Mouse (Mus musculus): Measurements from ENCODE around the gene Sf1. TPM values are rescaled to one million over a fixed set of nuclear protein-coding genes. Genes with fewer than 3 reads are reported as not detected.

Sf1 gene
- polyA plus RNA-seq, 2 experiments from 2014 or later, result 47.6 to 48.6 TPM

- ATAC-seq, result no peak
Observed at GRCm38 (mm10) chr19:6341453-6342077, 21.9 kb upstream of the Sf1 start.

- no peak for ATAC-seq
Observed at GRCm38 (mm10) chr19:6342276-6342933, 21.1 kb upstream of the Sf1 start.

GRCm38 (mm10) chr19:6343066-6343925 is 20.2 kb upstream of the Sf1 start:
- ATAC-seq, result no peak

- ATAC-seq, result no peak
Observed at GRCm38 (mm10) chr19:6343996-6344395, 19.5 kb upstream of the Sf1 start.

- ATAC-seq, result no peak
Observed at GRCm38 (mm10) chr19:6346023-6346422, 17.5 kb upstream of the Sf1 start.

GRCm38 (mm10) chr19:6346661-6347060 is 16.8 kb upstream of the Sf1 start:
- no peak for ATAC-seq

GRCm38 (mm10) chr19:6347615-6348014 is 15.9 kb upstream of the Sf1 start:
- ATAC-seq, result no peak

- ATAC-seq, result no peak
Observed at GRCm38 (mm10) chr19:6348717-6349116, 14.8 kb upstream of the Sf1 start.

- ATAC-seq, result no peak
Observed at GRCm38 (mm10) chr19:6349215-6349983, 14.1 kb upstream of the Sf1 start.

GRCm38 (mm10) chr19:6351431-6352106 is 11.9 kb upstream of the Sf1 start:
- no peak for ATAC-seq

GRCm38 (mm10) chr19:6352107-6352505 is 11.4 kb upstream of the Sf1 start:
- no peak for ATAC-seq

- ATAC-seq, result no peak
Observed at GRCm38 (mm10) chr19:6354030-6354429, 9.5 kb upstream of the Sf1 start.

- no peak for ATAC-seq
Observed at GRCm38 (mm10) chr19:6361291-6361690, 2.2 kb upstream of the Sf1 start.

GRCm38 (mm10) chr19:6363091-6363410 is 439 bp upstream of the Sf1 start:
- peak; percentile 74 for ATAC-seq

GRCm38 (mm10) chr19:6364317-6364725 is 831 bp downstream of the Sf1 start:
- ATAC-seq, result no peak

- no peak for ATAC-seq
Observed at GRCm38 (mm10) chr19:6364842-6365241, 1.4 kb downstream of the Sf1 start.

GRCm38 (mm10) chr19:6370175-6370574 is 6.7 kb downstream of the Sf1 start:
- no peak for ATAC-seq

GRCm38 (mm10) chr19:6372433-6372832 is 8.9 kb downstream of the Sf1 start:
- no peak for ATAC-seq

- ATAC-seq, result peak; percentile 28
Observed at GRCm38 (mm10) chr19:6373539-6374400, 10.3 kb downstream of the Sf1 start.

GRCm38 (mm10) chr19:6374571-6374970 is 11.1 kb downstream of the Sf1 start:
- ATAC-seq, result no peak

Measured in activated CD4-positive, CD25-positive, alpha-beta regulatory T cell, adult 4 months (primary cell).